Mouse (Mus musculus): ENCODE measurements around the gene Xxylt1.

GRCm38 (mm10) chr16:31093186-31093585, 12.0 kb upstream of the Xxylt1 start:
- TF ChIP-seq POLR2A (IDR thresholded peaks at IDR 0.05; ENCODE audit: borderline replicate concordance, control insufficient read depth, low read depth, low read length) (no peak), CTCF (IDR thresholded peaks at IDR 0.05; ENCODE audit: control insufficient read depth, insufficient read depth, low read length) (no peak)
